Mouse (Mus musculus) heart, embryonic 15.5 days (tissue): ENCODE data around the gene Atp8b4. TPM values are rescaled to one million over a fixed set of nuclear protein-coding genes. Genes with fewer than 3 reads are reported as not detected.

ENCODE experiments used
- ATAC-seq: fragments of 200-750 bp; cut with Nextera tagmentation; replicated peaks from 2 replicates; pipeline ENCODE4 v1.8.0; 2017; ENCODE audit warnings: low read depth, moderate TSS enrichment; ENCODE audit not compliant: insufficient number of reproducible peaks, insufficient read depth, low FRiP score
- H3K27ac ChIP-seq: fragments of 300-500 bp; sonication (generic); 2 replicates; pipeline ENCODE4 v1.5.1; 2015; ENCODE audit warnings: mild to moderate bottlenecking, inconsistent platforms
- H3K27me3 ChIP-seq: fragments of 300-500 bp; sonication (generic); 2 replicates; pipeline ENCODE4 v1.6.1; 2015; ENCODE audit warnings: inconsistent platforms
- H3K36me3 ChIP-seq: fragments of 300-500 bp; sonication (generic); 2 replicates; pipeline ENCODE4 v1.6.1; 2015; ENCODE audit warnings: mild to moderate bottlenecking, inconsistent platforms
- H3K4me1 ChIP-seq: fragments of 300-500 bp; sonication (generic); replicated peaks from 2 replicates; pipeline ENCODE4 v1.6.1; 2015; ENCODE audit warnings: inconsistent platforms
- H3K4me2 ChIP-seq: fragments of 300-500 bp; sonication (generic); 2 replicates; pipeline ENCODE4 v1.6.1; 2015; ENCODE audit warnings: inconsistent platforms, mild to moderate bottlenecking, moderate library complexity
- H3K4me3 ChIP-seq: fragments of 300-500 bp; sonication (generic); 2 replicates; pipeline ENCODE4 v1.5.1; 2015; ENCODE audit warnings: mild to moderate bottlenecking, inconsistent platforms
- H3K9ac ChIP-seq: fragments of 300-500 bp; sonication (generic); 2 replicates; pipeline ENCODE4 v1.6.1; 2015; ENCODE audit warnings: mild to moderate bottlenecking, inconsistent platforms
- H3K9me3 ChIP-seq: fragments of 300-500 bp; sonication (generic); replicated peaks from 2 replicates; pipeline ENCODE4 v1.6.1; 2016; ENCODE audit warnings: inconsistent platforms
- WGBS: fragments of 180-500 bp; shearing (Covaris S2); methylation state at CpG from one replicate; pipeline ENCODE4 v1.1.7; 2015; ENCODE audit warnings: mixed read lengths; 5-methylcytosine and 5-hydroxymethylcytosine counted together
- polyA plus RNA-seq: library from polyadenylated mRNA; unstranded; fragments of >200 nt; fragmentation: Nextera tagmentation; extraction: Ambion mirVana; gene quantifications from 2 replicates; pipeline ENCODE4 v1.2.1, GENCODE M21; 2015

Gene Atp8b4
- polyA plus RNA-seq, 1 experiment from 2014 or later = 0.34 TPM

DNA sequence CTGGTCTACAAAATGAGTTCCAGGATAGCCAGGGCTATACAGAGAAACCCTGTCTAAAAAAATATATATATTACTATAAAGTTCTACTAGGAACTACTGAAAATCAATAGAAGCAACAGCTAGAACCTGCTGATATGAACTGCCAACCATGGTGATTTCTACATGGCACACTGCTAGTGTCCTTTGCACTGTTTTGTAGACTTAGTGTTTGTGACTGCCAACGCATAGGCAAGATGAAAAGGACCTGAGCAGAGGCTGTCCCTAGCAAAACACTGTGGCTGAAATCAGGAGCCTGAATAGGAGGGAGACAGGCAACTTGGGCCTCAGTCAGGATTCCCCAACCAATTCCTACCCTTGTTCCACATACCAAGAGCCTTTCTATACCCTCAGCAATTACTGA lies 141.2 kb downstream of the Atp8b4 start:
- Histone ChIP-seq H3K9me3 (no peaks in the 10 kb centered on the region), H3K27ac (no peak overlapping the region), H3K4me3 (no peak overlapping the region), H3K36me3 (no peaks in the 10 kb centered on the region), H3K4me2 (no peak overlapping the region), H3K9ac (no peak overlapping the region), H3K4me1 (0 out of 2 replicates have a peak, but pooled peaks cover 3% of the 10 kb centered on the region), H3K27me3 (no peaks in the 10 kb centered on the region)
- no peak for ATAC-seq
- 91% methylated on average over 1 of the region's 1 CpGs for WGBS

DNA sequence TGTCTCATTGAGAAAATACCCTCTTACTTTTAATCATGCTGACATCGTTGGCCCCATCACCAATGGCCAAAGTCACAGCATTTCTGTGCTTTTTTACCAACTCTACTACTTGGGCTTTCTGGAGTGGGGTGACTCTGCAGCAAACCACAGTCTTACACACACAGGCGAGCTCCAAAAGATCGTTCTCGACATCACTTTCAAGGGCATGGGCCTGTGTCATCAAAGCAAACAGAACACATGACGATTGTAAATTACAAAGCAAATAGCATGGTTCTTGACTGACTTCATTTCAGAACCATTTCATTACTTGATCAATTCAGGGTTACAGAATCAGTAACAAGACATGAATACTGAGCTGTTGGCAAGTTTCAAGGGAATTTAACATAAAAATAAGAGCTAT lies 141.7 kb downstream of the Atp8b4 start:
- no peaks in the 10 kb centered on the region for H3K36me3 ChIP-seq
- 0 out of 2 replicates have a peak, but pooled peaks cover 3% of the 10 kb centered on the region for H3K4me1 ChIP-seq
- WGBS = 85% methylated on average over 5 of the region's 5 CpGs
- H3K4me2 ChIP-seq = no peak overlapping the region
- no peak overlapping the region for H3K9ac ChIP-seq
- H3K4me3 ChIP-seq = no peak overlapping the region
- no peaks in the 10 kb centered on the region for H3K27me3 ChIP-seq
- no peak for ATAC-seq
- no peaks in the 10 kb centered on the region for H3K9me3 ChIP-seq
- no peak overlapping the region for H3K27ac ChIP-seq

DNA sequence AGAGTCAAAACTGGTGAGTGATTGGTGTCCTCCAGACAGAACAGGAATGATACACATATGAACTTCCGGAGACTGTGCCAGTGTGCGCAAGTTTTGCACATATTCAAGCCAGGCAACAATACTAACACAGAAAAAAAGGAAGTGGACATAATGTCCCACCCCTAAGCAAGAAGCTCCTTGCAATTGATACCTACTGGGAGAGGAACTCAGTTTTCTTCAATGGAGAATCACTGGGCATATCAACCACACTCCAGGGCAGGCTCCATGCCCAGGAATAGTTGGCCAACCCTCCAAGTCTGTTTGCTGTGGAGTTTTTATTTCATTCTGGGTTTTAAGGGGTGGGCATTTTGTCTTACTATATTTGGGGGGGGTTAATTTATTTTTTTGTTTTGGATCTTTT lies 145.2 kb downstream of the Atp8b4 start:
- WGBS = 97% methylated on average over 2 of the region's 2 CpGs
- no peak overlapping the region for H3K4me3 ChIP-seq
- no peak for ATAC-seq
- no peaks in the 10 kb centered on the region for H3K36me3 ChIP-seq
- H3K9me3 ChIP-seq = no peaks in the 10 kb centered on the region
- no peaks in the 10 kb centered on the region for H3K4me1 ChIP-seq
- no peak overlapping the region for H3K9ac ChIP-seq
- no peaks in the 10 kb centered on the region for H3K27me3 ChIP-seq
- H3K4me2 ChIP-seq = no peak overlapping the region
- H3K27ac ChIP-seq = no peak overlapping the region

DNA sequence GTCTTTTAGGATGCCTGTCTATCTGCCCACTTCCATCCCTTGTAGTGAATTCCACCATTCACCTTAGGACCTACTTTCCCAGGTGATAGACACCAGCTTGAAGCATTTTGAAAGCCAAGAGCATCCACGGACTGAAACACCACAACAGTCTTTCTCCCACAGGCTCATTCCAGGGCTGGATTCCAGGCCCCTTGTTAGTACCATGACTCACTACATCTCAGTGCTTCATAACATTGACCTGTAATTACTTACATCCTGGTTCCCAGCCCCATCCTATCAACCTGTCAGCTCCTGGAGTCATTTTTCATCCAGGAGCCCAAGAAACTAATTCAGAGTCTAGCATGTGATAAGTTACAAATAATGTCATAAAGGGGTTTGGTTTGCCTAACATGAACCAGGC lies 148.7 kb downstream of the Atp8b4 start:
- H3K36me3 ChIP-seq = no peaks in the 10 kb centered on the region
- no peak overlapping the region for H3K4me2 ChIP-seq
- ATAC-seq = no peak
- no peaks in the 10 kb centered on the region for H3K9me3 ChIP-seq
- H3K27ac ChIP-seq = no peak overlapping the region
- no peak overlapping the region for H3K9ac ChIP-seq
- no peaks in the 10 kb centered on the region for H3K4me1 ChIP-seq
- 46% methylated on average over 1 of the region's 1 CpGs for WGBS
- H3K27me3 ChIP-seq = no peaks in the 10 kb centered on the region
- H3K4me3 ChIP-seq = no peak overlapping the region

DNA sequence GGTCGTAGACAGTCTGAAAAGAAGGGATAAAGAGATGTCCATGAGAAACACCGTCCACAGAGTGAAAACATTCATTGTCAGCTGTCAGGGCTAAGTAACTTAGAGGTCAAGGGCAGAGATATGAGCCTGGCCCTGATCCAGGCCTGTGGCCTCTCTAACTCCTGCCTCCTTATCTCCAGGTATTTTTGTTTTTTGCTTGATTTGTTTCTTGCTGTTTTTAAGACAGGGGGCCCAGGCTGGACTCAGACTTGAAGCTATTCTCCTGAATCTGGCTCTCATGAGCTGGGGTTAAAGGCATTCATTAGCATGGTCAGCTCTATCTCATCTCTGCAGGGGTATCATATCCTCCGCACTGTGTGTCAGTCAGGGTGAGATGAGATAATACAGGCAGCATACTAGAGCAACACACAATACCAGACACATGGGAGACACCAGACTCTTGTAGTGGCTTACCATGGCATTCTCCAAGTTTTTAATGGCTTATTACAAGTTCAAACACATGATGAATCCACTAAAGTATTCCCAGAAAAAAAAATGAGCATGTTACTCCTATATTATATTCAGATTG lies 157.4 kb downstream of the Atp8b4 start:
- no peak for ATAC-seq
- Histone ChIP-seq H3K27ac (no peak overlapping the region), H3K9me3 (no peaks in the 10 kb centered on the region)

DNA sequence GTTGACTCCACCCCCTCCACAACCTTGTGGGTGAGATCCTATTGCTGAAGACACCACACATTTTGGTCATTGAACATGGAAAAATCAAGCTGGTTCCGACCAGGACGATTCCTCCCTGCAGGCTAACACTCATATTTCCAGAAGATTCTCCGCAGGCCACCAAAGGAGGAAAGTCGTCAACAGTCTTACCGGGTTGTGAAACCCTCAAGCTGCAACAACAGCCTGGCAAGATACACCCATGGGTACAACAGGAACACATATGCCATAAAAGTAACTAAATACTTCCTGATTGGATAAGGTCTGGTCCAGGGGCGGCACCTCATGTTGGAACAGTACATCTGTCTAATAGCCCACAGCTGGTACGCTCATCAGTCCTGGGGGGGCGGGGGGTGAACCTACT lies 159.0 kb downstream of the Atp8b4 start:
- no peak overlapping the region for H3K4me3 ChIP-seq
- H3K9me3 ChIP-seq = no peaks in the 10 kb centered on the region
- 94% methylated on average over 8 of the region's 8 CpGs for WGBS
- no peak for ATAC-seq
- no peaks in the 10 kb centered on the region for H3K36me3 ChIP-seq
- H3K9ac ChIP-seq = no peak overlapping the region
- no peaks in the 10 kb centered on the region for H3K27me3 ChIP-seq
- H3K27ac ChIP-seq = no peak overlapping the region
- H3K4me2 ChIP-seq = no peak overlapping the region
- H3K4me1 ChIP-seq = peaks cover 6% of the 10 kb centered on the region

More for the DNA sequence above, 157.4 kb downstream of the Atp8b4 start:
- Histone ChIP-seq H3K4me2 (no peak overlapping the region), H3K4me1 (peaks cover 6% of the 10 kb centered on the region), H3K4me3 (no peak overlapping the region), H3K9ac (no peak overlapping the region), H3K27me3 (no peaks in the 10 kb centered on the region), H3K36me3 (no peaks in the 10 kb centered on the region)
- WGBS = 27% methylated on average over 3 of the region's 3 CpGs

DNA sequence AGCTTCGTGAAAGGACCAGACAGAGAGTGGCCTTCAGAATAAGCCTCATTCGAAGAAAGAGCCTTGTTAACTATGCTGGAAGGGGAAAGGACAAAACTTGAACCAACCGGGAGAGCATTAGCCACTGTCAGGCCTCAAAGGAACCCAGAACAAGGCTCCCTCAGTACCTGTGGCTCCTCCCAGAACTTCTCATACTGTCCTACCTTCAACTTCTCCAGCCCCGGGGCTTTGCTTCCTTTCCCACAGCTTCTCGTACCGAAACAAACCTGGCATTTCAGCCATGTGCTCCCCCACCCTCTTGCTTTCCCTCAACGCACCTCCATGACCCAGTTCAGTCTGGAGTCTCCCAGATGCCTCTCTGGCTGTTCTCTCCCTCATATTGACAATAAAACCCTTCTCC lies 160.3 kb downstream of the Atp8b4 start:
- Histone ChIP-seq H3K27ac (no peak overlapping the region), H3K4me2 (no peak overlapping the region), H3K4me3 (no peak overlapping the region), H3K9ac (no peak overlapping the region), H3K27me3 (no peaks in the 10 kb centered on the region), H3K4me1 (peaks cover 6% of the 10 kb centered on the region), H3K9me3 (no peaks in the 10 kb centered on the region), H3K36me3 (no peaks in the 10 kb centered on the region)
- 87% methylated on average over 7 of the region's 7 CpGs for WGBS
- ATAC-seq = no peak

DNA sequence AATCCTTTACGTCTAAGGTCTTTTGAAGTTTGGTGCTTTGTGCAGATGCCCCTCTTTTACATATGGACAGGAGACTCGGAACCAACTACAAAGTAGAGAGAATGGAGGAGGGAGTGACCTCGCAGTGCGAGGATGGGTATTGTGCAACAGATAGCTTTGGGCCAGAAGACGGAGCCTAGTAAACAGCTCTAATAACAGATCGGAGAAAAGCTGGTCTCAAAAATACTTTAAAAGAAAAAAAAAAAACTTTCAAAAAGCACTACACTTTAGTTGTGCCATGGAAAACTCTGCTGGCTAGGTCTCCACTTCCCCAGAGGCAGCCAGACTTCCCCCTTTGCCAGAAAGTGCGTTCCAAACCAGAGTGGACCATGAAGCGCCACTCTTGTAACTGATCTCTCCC lies 161.0 kb downstream of the Atp8b4 start:
- Histone ChIP-seq H3K4me1 (peaks cover 6% of the 10 kb centered on the region), H3K27ac (no peak overlapping the region), H3K9ac (no peak overlapping the region), H3K4me3 (no peak overlapping the region), H3K4me2 (no peak overlapping the region), H3K9me3 (no peaks in the 10 kb centered on the region), H3K27me3 (no peaks in the 10 kb centered on the region), H3K36me3 (no peaks in the 10 kb centered on the region)
- ATAC-seq = no peak
- 81% methylated on average over 8 of the region's 8 CpGs for WGBS

DNA sequence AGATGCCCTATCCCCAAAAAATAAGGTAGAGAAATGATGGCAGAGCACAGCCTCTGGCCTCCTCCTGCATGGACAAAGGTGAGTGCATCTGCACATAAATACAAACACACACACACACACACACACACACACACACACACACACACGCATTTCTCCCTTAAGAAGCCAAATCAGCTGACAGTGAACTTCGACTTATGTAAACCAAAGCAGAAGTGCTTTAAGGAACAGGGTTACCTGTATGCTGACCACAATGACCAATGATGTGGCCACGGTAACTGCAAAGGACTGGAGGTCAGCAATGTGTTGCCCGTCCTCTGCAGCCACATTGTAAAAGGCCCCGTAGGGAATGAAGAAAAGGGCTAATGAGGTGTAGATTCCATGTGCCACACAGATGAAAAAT lies 163.3 kb downstream of the Atp8b4 start:
- H3K4me3 ChIP-seq = no peak overlapping the region
- H3K27ac ChIP-seq = no peak overlapping the region
- WGBS = 83% methylated on average over 5 of the region's 5 CpGs
- no peaks in the 10 kb centered on the region for H3K9me3 ChIP-seq
- no peak for ATAC-seq
- H3K4me2 ChIP-seq = no peak overlapping the region
- H3K4me1 ChIP-seq = no peaks in the 10 kb centered on the region
- no peaks in the 10 kb centered on the region for H3K27me3 ChIP-seq
- no peak overlapping the region for H3K9ac ChIP-seq
- H3K36me3 ChIP-seq = no peaks in the 10 kb centered on the region

DNA sequence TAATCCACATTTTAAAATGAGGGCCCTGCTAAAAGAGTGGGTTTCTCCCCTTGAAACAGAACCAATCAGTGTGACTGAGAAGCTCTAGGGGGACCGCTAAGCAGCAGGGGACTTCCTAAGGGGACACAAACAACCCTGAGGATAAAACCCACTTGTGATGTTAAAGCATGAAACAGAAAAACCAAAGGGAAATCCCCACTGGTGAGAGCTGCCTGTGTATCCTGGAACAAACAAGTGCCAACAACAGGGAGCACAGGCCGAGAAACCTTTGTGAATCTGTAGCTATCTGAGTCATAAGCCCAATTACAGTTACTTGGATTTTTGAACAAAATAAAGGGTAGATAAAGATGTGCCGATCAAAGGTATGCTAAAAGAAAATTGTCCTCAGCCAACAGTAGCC lies 168.7 kb downstream of the Atp8b4 start:
- Histone ChIP-seq H3K9ac (no peak overlapping the region), H3K27me3 (no peaks in the 10 kb centered on the region), H3K9me3 (no peaks in the 10 kb centered on the region), H3K4me3 (no peak overlapping the region), H3K4me1 (no peaks in the 10 kb centered on the region), H3K36me3 (no peaks in the 10 kb centered on the region), H3K27ac (no peak overlapping the region), H3K4me2 (no peak overlapping the region)
- WGBS = 90% methylated on average over 3 of the region's 3 CpGs
- no peak for ATAC-seq

DNA sequence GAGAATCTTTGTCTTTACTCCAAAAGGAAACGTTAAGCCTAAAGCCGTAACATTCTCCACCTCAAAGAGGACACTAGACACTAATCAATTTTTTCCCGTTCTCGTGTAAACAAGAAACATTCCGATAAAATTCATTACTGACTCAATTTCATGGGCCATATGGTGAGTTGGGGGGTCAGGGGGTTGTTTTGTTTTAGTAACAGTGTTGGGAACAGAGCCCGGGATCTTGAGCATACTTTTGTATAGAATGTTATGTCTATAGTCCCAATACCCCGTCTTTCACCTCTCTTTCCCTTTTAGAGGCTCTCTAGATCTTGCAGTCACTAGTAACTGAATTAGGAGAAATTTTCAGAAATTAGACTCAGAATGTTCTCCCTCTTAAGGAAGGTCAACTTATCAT lies 177.3 kb downstream of the Atp8b4 start:
- no peaks in the 10 kb centered on the region for H3K27me3 ChIP-seq
- no peak overlapping the region for H3K4me2 ChIP-seq
- no peak overlapping the region for H3K4me3 ChIP-seq
- no peak overlapping the region for H3K27ac ChIP-seq
- H3K4me1 ChIP-seq = no peaks in the 10 kb centered on the region
- 83% methylated on average over 7 of the region's 7 CpGs for WGBS
- H3K9ac ChIP-seq = no peak overlapping the region
- H3K9me3 ChIP-seq = no peaks in the 10 kb centered on the region
- H3K36me3 ChIP-seq = no peaks in the 10 kb centered on the region
- ATAC-seq = no peak

DNA sequence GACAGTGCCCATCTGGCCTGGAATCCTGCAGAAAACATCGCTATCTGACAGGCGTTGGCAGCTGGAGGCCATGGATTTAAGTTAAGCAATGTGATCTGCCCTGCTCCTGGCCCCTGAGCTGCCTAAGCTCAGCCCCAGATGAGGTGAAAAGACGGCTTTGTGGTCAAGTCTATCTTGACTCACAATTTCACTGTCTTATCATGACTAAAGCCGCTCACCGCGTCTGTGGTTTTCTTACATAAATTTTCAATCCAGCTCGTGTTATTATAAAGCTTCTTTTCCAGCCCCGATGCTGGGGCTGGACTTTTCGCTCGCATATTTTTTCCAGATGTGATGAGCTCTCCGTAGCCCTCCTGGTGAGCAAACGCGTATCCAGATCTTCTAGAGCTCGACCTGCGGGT lies 177.8 kb downstream of the Atp8b4 start:
- Histone ChIP-seq H3K27ac (no peak overlapping the region), H3K4me3 (no peak overlapping the region), H3K4me2 (no peak overlapping the region), H3K36me3 (no peaks in the 10 kb centered on the region), H3K9ac (no peak overlapping the region), H3K27me3 (no peaks in the 10 kb centered on the region), H3K4me1 (no peaks in the 10 kb centered on the region), H3K9me3 (no peaks in the 10 kb centered on the region)
- ATAC-seq = no peak
- WGBS = 73% methylated on average over 15 of the region's 15 CpGs
